Mouse (Mus musculus): Measurements from ENCODE around the gene Clec12a.

GRCm38 (mm10) chr6:129399945-129400344 lies 57.5 kb downstream of the Clec12a start:
- TF ChIP-seq POLR2A (IDR thresholded peaks at IDR 0.05; ENCODE audit: borderline replicate concordance, low read depth, low read length) (no peak), CTCF (IDR thresholded peaks at IDR 0.05; ENCODE audit: low read depth, low read length) (no peak)

All from bone marrow macrophage, adult 2 months (primary cell).